Mouse (Mus musculus): ENCODE measurements at regions not wholly inside any gene's neighbourhood (a gene's known extent, or its start where the extent isn't known, plus 50 kb on each side); places are given as distances from the start of the nearest gene placed in this dataset.

- no peak for DNase-seq
Measured at GRCm38 (mm10) chr13:119140436-119140835, 288.0 kb upstream of the Paip1 start.

DNA sequence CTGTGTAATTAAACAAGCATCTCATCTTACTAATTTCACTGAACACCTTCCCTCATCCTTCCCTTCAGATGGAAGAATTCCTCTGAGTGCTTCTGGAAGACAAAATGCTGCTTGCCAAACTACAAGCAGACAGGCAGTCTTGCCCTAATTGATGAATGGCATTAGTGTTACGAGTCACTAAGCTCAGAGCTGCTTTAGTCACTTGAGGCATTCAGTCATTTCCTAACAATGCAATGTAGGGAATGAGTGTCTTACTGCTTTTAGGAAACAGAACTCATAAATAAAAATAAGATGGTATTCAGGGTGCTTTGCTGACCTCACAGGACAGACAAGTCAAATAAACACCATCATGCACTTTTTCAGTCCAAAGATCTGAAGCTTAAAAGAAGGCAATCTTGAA is 285.1 kb upstream of the Paip1 start:
- DNase-seq, result no peak

GRCm38 (mm10) chr13:119145713-119146112 is 282.7 kb upstream of the Paip1 start:
- no peak for DNase-seq

- DNase-seq, result no peak
Measured at GRCm38 (mm10) chr13:119147701-119148100, 280.7 kb upstream of the Paip1 start.

- DNase-seq, result no peak
Measured at GRCm38 (mm10) chr13:119149141-119149540, 279.3 kb upstream of the Paip1 start.

GRCm38 (mm10) chr13:119150847-119151548 is 277.4 kb upstream of the Paip1 start:
- DNase-seq, result no peak

GRCm38 (mm10) chr13:119177753-119178152 is 250.6 kb upstream of the Paip1 start:
- peak; percentile 7 to 42 for DNase-seq

DNA sequence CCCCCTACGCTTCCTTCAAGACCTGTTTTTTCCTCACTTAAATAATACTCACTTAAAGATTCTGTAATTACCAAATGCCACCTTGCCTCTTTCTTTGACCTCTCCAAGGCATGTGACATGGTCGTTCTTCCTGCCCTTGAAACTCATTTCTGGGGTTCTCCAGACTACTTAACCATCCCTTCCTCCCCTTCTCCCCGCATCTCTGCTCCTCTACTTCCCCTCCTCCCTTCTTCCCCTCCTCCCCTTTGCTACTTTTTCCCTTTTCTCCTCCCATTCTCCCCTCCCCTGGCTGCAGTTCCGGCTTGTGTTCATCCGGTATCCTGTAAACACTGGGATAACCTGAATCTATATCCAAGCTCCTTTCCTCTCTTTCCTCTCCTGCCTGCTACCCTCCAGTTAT is 250.2 kb upstream of the Paip1 start:
- no peak for DNase-seq

- DNase-seq, result no peak
Measured at GRCm38 (mm10) chr13:119179157-119179920, 249.1 kb upstream of the Paip1 start.

DNA sequence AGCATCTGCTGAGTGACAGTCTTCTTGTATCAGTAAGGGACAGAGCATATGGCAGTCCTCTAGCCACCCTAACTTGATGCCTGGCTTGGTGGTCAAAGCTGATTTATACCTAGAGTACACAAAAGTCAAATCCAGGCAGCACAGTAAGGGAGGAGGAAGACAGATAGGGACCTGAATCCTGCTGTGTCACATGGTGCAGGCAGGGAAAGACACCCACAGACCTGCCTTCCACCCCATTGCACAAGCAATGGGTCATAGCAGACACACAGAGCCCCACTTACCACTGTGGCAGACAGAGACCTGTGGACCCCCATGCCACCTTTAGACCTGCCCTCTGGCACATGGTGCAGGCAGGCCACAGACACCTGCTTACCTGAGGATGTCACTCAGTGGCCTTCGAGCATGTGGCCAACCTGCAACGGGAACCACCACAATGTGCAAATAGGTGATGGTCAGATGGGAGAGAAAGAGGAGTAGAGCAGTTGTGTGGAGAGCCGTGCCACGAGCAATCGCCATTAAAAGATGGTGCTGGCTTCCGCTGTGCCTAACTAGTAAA is 244.0 kb upstream of the Paip1 start:
- no peak for DNase-seq

- DNase-seq, result no peak
Measured at GRCm38 (mm10) chr13:119185567-119186143, 242.7 kb upstream of the Paip1 start.

DNA sequence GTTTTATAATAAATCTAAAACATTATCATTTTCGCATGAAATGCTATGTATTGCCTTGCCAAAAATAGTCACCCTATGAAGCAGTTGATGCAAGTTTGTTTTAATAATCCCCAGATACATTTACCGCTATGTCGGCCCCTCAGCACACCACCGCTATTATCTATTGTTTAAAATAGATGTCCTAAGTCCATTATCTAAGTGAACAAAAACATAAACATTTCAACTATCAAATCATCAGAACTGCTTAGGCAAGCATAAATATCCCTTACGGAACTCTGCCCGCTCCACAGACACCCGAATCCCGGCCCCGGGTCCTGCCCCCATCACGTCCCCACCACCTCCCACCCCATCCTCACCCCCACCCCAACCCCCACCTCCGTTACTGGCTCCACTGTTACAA is 196.8 kb upstream of the Paip1 start:
- DNase-seq, result no peak

DNA sequence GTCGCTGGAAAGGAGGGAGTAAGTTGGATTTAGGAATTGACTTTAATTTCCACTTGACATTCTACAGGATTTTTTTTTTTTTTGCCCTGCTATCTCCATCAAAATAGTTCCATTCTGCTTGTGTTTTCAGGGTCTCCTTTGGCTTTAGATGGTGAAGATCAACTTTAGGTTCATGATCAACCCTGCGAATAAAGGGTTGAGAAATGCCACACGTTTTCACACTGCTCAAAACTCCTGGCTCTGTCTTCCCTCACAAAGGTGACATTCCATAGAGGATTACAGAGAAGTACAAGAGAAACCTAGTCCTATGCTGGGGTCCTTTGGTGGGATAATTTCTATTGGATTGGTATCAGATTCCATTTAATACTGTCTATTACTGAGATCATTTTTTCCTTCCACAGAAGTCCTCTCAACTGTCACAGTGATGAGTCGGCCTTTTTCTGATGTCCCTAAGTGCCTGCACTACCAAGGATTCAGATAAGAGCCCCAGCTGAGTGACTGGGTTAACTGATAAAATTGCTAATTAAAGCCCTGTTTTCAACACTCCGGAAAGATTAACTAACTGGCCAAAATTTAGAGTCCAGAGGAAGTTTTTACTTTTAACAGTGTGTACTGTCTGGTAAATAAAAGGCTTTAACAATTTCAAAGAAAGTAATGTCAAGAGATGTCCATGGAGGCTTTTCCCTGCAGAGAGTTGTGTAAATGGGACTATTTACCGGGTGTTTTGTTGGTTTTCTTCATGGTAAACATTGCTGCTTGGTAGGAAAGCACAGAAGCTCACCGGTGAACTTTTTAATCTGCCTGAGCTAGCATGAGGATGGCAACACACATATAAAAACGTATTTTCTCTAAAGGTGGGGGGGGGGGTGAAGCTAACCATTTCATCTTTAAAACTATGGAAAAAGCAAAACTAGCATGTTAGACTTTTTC is 196.0 kb upstream of the Paip1 start:
- no peak for DNase-seq

- DNase-seq, result no peak
Measured at GRCm38 (mm10) chr13:119233030-119233385, 195.4 kb upstream of the Paip1 start.

DNA sequence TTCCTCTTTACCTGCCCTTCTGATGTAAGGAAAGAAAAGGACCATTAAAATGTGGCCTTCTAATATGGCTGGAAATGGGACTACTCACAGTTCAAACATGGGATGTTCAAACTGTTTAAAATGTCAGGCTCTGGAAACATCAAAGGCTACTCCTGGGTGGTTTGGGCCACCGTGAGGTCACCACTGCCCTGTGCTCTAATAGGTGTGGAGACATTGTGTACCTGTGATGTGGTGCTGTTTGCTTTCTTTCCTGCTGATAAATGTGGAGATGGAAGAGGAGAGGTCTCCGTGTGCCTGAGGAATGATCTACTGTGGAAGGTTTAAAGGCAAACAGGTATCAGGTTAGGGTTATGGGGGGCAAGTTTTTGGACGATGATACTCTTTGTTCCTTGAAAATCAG is 194.5 kb upstream of the Paip1 start:
- DNase-seq, result no peak

GRCm38 (mm10) chr13:119242358-119242757 is 186.0 kb upstream of the Paip1 start:
- DNase-seq, result no peak

DNA sequence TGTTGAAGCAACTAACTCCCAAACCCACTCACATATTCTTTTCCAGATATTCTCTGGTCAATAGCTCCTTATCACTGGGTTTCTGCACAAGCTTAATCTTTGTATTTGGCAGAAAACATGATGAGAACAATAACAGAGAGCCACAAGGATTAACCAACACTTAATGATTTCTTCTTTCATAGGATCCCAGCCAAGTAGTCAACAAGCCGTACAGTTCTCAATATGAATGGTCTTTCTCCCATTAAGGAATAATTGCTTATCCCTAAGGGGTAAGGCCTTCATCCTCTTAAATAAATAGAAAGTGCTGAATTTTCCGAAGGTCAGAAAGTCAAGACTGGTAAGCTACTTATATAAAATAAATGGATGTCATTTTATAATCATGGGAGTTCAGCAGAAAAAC is 181.3 kb upstream of the Paip1 start:
- DNase-seq, result no peak

DNA sequence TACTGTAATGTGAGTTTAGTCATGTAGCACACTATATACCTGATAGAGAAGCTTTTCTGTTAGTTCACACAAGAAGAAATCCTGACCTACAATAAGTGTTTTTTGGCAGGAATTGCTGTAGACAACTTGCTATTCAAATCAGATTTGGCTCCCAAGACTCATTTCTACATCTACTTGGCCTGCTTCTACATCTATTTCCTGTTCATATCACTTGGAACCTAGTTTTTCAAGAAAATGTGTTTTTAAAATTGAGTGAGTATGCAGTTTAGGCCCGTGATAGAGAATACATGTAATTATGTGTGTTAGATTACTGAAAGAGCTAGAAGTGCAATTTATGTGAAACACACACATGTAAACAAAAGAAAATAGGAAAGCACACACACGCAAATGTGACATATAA is 176.4 kb upstream of the Paip1 start:
- no peak for DNase-seq

DNA sequence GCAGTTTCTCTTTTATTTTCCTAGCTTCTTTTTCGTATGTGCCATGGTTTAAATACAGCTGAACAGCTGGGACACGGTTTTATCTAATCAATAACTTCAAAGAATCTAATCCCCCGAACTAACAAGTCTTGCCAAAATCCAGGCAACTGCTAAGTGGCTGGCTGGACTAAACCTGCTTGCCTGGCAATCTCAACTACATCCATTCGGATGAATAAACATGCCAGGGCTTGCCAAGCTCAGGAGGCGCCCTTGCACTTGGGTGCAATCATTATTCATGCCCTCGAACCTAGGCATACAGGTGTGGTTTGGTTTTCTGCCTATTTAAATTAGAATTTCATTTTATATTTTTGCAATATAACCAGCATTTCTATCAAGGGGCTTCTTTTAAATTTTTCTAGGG is 172.1 kb upstream of the Paip1 start:
- no peak for DNase-seq

DNA sequence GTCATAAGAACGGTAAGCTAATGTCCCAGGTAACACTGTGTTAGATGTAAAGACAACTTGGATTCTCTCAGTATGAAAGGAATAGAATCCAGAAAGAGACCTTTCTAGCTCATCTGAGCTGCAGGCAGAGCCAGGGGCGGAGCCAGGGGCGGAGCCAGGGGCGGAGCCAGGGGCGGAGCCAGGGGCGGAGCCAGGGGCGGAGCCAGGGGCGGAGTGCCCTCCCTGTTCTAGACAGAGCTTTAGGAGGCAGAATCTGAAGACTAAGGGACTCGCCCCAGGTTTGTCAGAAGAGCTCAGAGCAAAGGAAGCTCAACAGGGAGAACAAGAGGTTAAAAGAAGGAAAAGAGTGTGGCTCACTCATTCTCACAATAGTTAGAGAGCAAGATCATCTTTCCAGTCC is 169.9 kb upstream of the Paip1 start:
- no peak for DNase-seq

DNA sequence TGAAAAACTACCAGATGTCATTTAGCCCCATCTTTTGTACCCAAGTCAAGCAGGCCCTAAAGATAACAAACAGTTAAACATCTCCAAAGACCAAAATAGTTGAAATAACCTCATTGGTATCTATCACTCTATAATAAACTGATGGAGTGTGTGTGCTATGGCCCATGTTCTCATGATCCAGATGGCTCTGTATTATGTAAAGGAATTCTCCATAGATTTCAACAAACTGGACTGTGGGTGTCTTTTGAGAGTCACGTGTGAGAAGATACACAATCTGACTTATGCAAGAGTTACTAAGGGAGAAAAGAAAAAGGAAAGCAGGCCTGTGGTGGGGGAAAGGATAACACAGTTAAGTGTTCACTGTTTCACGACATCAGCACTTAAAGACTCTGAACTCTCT is 164.8 kb upstream of the Paip1 start:
- DNase-seq, result no peak

- no peak for DNase-seq
Measured at GRCm38 (mm10) chr13:119267608-119268300, 160.6 kb upstream of the Paip1 start.
